Mouse (Mus musculus): ENCODE measurements around the gene Krit1.
"Not testable (repeated sequence)": the region's sequence is repeated elsewhere in the genome, so short reads cannot be mapped to it uniquely, and the experiment has no call there.

DNA sequence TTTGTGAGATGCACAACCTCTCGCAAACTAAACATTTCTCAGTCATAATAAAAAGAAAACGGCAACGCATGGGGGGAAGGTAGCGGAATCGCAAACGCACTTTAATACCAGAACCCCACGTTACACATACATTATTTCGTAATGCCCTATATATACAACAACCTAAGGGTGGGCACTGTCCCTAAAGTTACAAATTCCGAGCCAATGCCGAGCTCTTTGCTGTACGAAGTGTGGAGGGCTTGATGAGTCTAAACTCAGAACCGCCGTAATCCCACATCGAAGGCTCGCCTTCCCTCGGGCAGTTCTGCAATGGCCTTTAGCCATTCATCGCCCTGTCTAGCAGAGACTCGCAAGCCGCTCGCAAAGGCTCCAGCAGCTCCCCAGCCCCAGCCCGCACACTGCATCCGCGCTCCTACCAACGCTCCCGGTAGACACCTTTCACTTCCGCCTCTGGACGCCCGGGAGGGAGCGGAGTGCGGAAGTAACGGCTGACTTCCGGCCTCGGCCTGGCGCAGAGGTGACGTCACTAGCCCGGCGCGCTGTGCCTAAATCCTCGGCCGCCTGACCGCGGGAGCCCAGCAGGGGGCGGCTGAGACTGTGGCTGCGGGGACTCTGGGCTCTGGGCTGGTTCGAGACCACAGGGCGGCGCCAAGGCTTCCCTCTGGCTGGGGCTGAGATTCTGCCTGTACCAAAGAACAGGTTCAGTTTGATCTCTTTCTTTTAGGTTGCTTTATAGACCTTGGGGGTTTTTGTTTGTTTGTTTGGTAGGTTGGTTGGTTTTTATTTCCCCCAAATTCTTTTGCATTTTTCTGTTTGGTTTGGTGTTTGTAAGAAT, 90.7 kb downstream of the Krit1 start, which contains the start of gene Mterf1a:
- TF ChIP-seq POLR2A (IDR thresholded peaks at IDR 0.05; ENCODE audit: borderline replicate concordance, insufficient read depth, low read length); CTCF (IDR thresholded peaks at IDR 0.05; ENCODE audit: borderline replicate concordance, insufficient read depth, low read depth, low read length): not testable (repeated sequence)
